Mouse (Mus musculus) adrenal gland, postnatal 25 days (tissue): ENCODE data around the gene Cyp26a1. TPM values are rescaled to one million over a fixed set of nuclear protein-coding genes. Genes with fewer than 3 reads are reported as not detected.

ENCODE experiments used
- DNase-seq: peaks from one replicate; pipeline ENCODE4 v3.0.0; 2021; ENCODE audit warnings: mixed read lengths
- long read RNA-seq: library from polyadenylated mRNA; stranded (forward); transcript quantifications from one replicate; pipeline ENCODE4 v2.0.0, GENCODE M21; 2021
- total RNA-seq: library from RNA; stranded (reverse); gene quantifications from 2 replicates; pipeline ENCODE4 v1.2.3, GENCODE M21; 2021

Cyp26a1 gene
- not detected in 2 replicates for total RNA-seq
- long read RNA-seq, transcript Cyp26a1-201 (7 exons, 1,791 nt): major isoform, 7 of 7 reads
- long read RNA-seq, partial matches to known transcripts: 0 of 7 reads
- long read RNA-seq, other reads (novel, unspliced or antisense): 0 of 7 reads

GRCm38 (mm10) chr19:37697651-37698272 is at the start of gene Cyp26a1:
TSS of gene Cyp26a1 (plus strand) at chr19:37697798.
- DNase-seq: no peak

GRCm38 (mm10) chr19:37647994-37648393 is 49.6 kb upstream of the Cyp26a1 start:
- no peak for DNase-seq

GRCm38 (mm10) chr19:37650526-37650925 is 47.1 kb upstream of the Cyp26a1 start:
- DNase-seq: no peak

GRCm38 (mm10) chr19:37654012-37654411 is 43.6 kb upstream of the Cyp26a1 start:
- no peak for DNase-seq

- no peak for DNase-seq
Measured at GRCm38 (mm10) chr19:37656441-37656840, 41.2 kb upstream of the Cyp26a1 start.

GRCm38 (mm10) chr19:37665256-37665655 is 32.3 kb upstream of the Cyp26a1 start:
- DNase-seq: no peak

- no peak for DNase-seq
Measured at GRCm38 (mm10) chr19:37667855-37668594, 29.6 kb upstream of the Cyp26a1 start.

GRCm38 (mm10) chr19:37668657-37669056 is 28.9 kb upstream of the Cyp26a1 start:
- DNase-seq: no peak

- no peak for DNase-seq
Measured at GRCm38 (mm10) chr19:37669486-37669885, 28.1 kb upstream of the Cyp26a1 start.

GRCm38 (mm10) chr19:37673393-37673792 is 24.2 kb upstream of the Cyp26a1 start:
- no peak for DNase-seq

GRCm38 (mm10) chr19:37685281-37685680 is 12.3 kb upstream of the Cyp26a1 start, which contains the start of gene Cyp26c1:
TSS of gene Cyp26c1 (plus strand) at chr19:37685581.
- DNase-seq: no peak

GRCm38 (mm10) chr19:37686347-37686746 is 11.3 kb upstream of the Cyp26a1 start:
- DNase-seq: no peak

GRCm38 (mm10) chr19:37686941-37687850 is 10.4 kb upstream of the Cyp26a1 start:
- DNase-seq: no peak

- DNase-seq: no peak
Measured at GRCm38 (mm10) chr19:37689478-37689877, 8.1 kb upstream of the Cyp26a1 start.

- DNase-seq: no peak
Measured at GRCm38 (mm10) chr19:37690716-37691115, 6.9 kb upstream of the Cyp26a1 start.

GRCm38 (mm10) chr19:37692879-37693278 is 4.7 kb upstream of the Cyp26a1 start:
- DNase-seq: peak; percentile 35

GRCm38 (mm10) chr19:37695146-37695545 is 2.5 kb upstream of the Cyp26a1 start:
- DNase-seq: no peak

GRCm38 (mm10) chr19:37695762-37696602 is 1.6 kb upstream of the Cyp26a1 start:
- no peak for DNase-seq

- DNase-seq: no peak
Measured at GRCm38 (mm10) chr19:37696603-37697334, 829 bp upstream of the Cyp26a1 start.

- DNase-seq: no peak
Measured at GRCm38 (mm10) chr19:37697335-37697636, 312 bp upstream of the Cyp26a1 start.
